Mouse (Mus musculus): Measurements from ENCODE around the gene Impg2. TPM values are rescaled to one million over a fixed set of nuclear protein-coding genes. Genes with fewer than 3 reads are reported as not detected.

Impg2 gene
- polyA plus RNA-seq (2015; fragmentation: Nextera tagmentation; extraction: Ambion mirVana), result 0.26 TPM in 2 replicates

- no peak for ATAC-seq
- Histone ChIP-seq H3K4me2 (no peak within 1 kb of the TSS), H3K9ac (no peak within 1 kb of the TSS), H3K4me3 (no peak within 1 kb of the TSS), H3K4me1 (no peaks in the 10 kb centered on the region), H3K9me3 (replicated peaks) (no peaks in the 10 kb centered on the region), H3K27ac (no peak within 1 kb of the TSS), H3K36me3 (ENCODE audit: poor library complexity, severe bottlenecking) (no peaks in the 10 kb centered on the region), H3K27me3 (no peaks in the 10 kb centered on the region)
- 39% methylated on average over 6 of the region's 6 CpGs for WGBS
Observed at GRCm38 (mm10) chr16:56204051-56204450, at the start of gene Impg2. Impg2 (plus strand) TSS chr16:56204313.

- ATAC-seq, result no peak
- H3K36me3 ChIP-seq (ENCODE audit: poor library complexity, severe bottlenecking), result peaks cover 39% of the 10 kb centered on the region
- no peaks in the 10 kb centered on the region for H3K27me3 ChIP-seq
- no peak overlapping the region for H3K9ac ChIP-seq
- H3K4me3 ChIP-seq, result no peak overlapping the region
- H3K27ac ChIP-seq, result no peak overlapping the region
- no peak overlapping the region for H3K4me2 ChIP-seq
- WGBS, result 86% methylated on average over 7 of the region's 7 CpGs
- no peaks in the 10 kb centered on the region for H3K4me1 ChIP-seq
- no peaks in the 10 kb centered on the region for H3K9me3 ChIP-seq (replicated peaks)
Observed at GRCm38 (mm10) chr16:56163466-56163865, 40.6 kb upstream of the Impg2 start.

GRCm38 (mm10) chr16:56170247-56170646, 33.9 kb upstream of the Impg2 start:
- Histone ChIP-seq H3K36me3 (ENCODE audit: poor library complexity, severe bottlenecking) (peaks cover 43% of the 10 kb centered on the region), H3K9me3 (replicated peaks) (no peaks in the 10 kb centered on the region)

GRCm38 (mm10) chr16:56175867-56176581, 28.1 kb upstream of the Impg2 start:
- no peak overlapping the region for H3K9ac ChIP-seq
- H3K27me3 ChIP-seq, result no peaks in the 10 kb centered on the region
- 67% methylated on average over 8 of the region's 8 CpGs for WGBS
- H3K27ac ChIP-seq, result no peak overlapping the region
- H3K4me3 ChIP-seq, result no peak overlapping the region
- H3K4me2 ChIP-seq, result no peak overlapping the region
- peak; percentile 43; the same call in 1 of the 2 replicates for ATAC-seq
- no peaks in the 10 kb centered on the region for H3K9me3 ChIP-seq (replicated peaks)
- no peaks in the 10 kb centered on the region for H3K4me1 ChIP-seq
- peaks cover 29% of the 10 kb centered on the region for H3K36me3 ChIP-seq (ENCODE audit: poor library complexity, severe bottlenecking)

More at GRCm38 (mm10) chr16:56170247-56170646, 33.9 kb upstream of the Impg2 start:
- no peak overlapping the region for H3K4me3 ChIP-seq
- H3K9ac ChIP-seq, result no peak overlapping the region
- peak; percentile 93 for ATAC-seq
- no peaks in the 10 kb centered on the region for H3K27me3 ChIP-seq
- H3K27ac ChIP-seq, result no peak overlapping the region
- H3K4me1 ChIP-seq, result no peaks in the 10 kb centered on the region
- H3K4me2 ChIP-seq, result no peak overlapping the region

GRCm38 (mm10) chr16:56186863-56187262, 17.2 kb upstream of the Impg2 start:
- Histone ChIP-seq H3K4me3 (no peak overlapping the region), H3K9ac (no peak overlapping the region), H3K4me2 (no peak overlapping the region), H3K4me1 (no peaks in the 10 kb centered on the region), H3K27ac (no peak overlapping the region), H3K9me3 (replicated peaks) (0 out of 2 replicates have a peak, but pooled peaks cover 2% of the 10 kb centered on the region), H3K36me3 (ENCODE audit: poor library complexity, severe bottlenecking) (peaks cover 58% of the 10 kb centered on the region), H3K27me3 (no peaks in the 10 kb centered on the region)
- 84% methylated on average over 4 of the region's 4 CpGs for WGBS
- no peak for ATAC-seq

GRCm38 (mm10) chr16:56188198-56188597, 15.9 kb upstream of the Impg2 start:
- H3K36me3 ChIP-seq (ENCODE audit: poor library complexity, severe bottlenecking), result peaks cover 44% of the 10 kb centered on the region
- no peak overlapping the region for H3K9ac ChIP-seq
- H3K4me2 ChIP-seq, result no peak overlapping the region
- H3K4me3 ChIP-seq, result no peak overlapping the region
- no peaks in the 10 kb centered on the region for H3K4me1 ChIP-seq
- 0 out of 2 replicates have a peak, but pooled peaks cover 2% of the 10 kb centered on the region for H3K9me3 ChIP-seq (replicated peaks)
- ATAC-seq, result peak; percentile 55; the same call in 1 of the 2 replicates
- no peak overlapping the region for H3K27ac ChIP-seq
- no peaks in the 10 kb centered on the region for H3K27me3 ChIP-seq
- WGBS, result 84% methylated on average over 9 of the region's 9 CpGs

GRCm38 (mm10) chr16:56212740-56213139, 8.6 kb downstream of the Impg2 start:
- no peak for ATAC-seq
- Histone ChIP-seq H3K4me1 (no peaks in the 10 kb centered on the region), H3K9me3 (replicated peaks) (no peaks in the 10 kb centered on the region), H3K9ac (no peak overlapping the region), H3K27me3 (no peaks in the 10 kb centered on the region), H3K4me2 (no peak overlapping the region), H3K36me3 (ENCODE audit: poor library complexity, severe bottlenecking) (no peaks in the 10 kb centered on the region), H3K27ac (no peak overlapping the region), H3K4me3 (no peak overlapping the region)
- WGBS, result 82% methylated on average over 3 of the region's 3 CpGs

GRCm38 (mm10) chr16:56227686-56228085, 23.6 kb downstream of the Impg2 start:
- Histone ChIP-seq H3K4me2 (no peak overlapping the region), H3K9me3 (replicated peaks) (no peaks in the 10 kb centered on the region), H3K4me3 (no peak overlapping the region), H3K27me3 (no peaks in the 10 kb centered on the region), H3K9ac (no peak overlapping the region), H3K36me3 (ENCODE audit: poor library complexity, severe bottlenecking) (peaks cover 3% of the 10 kb centered on the region; the same call in 1 of the 2 replicates), H3K27ac (no peak overlapping the region), H3K4me1 (no peaks in the 10 kb centered on the region)
- ATAC-seq, result no peak

GRCm38 (mm10) chr16:56229455-56229854, 25.3 kb downstream of the Impg2 start:
- Histone ChIP-seq H3K36me3 (ENCODE audit: poor library complexity, severe bottlenecking) (peaks cover 3% of the 10 kb centered on the region; the same call in 1 of the 2 replicates), H3K27me3 (no peaks in the 10 kb centered on the region), H3K9ac (no peak overlapping the region), H3K4me3 (no peak overlapping the region), H3K27ac (no peak overlapping the region), H3K4me1 (no peaks in the 10 kb centered on the region), H3K9me3 (replicated peaks) (no peaks in the 10 kb centered on the region), H3K4me2 (no peak overlapping the region)
- 60% methylated on average over 2 of the region's 2 CpGs for WGBS
- ATAC-seq, result no peak

GRCm38 (mm10) chr16:56231300-56231699, 27.2 kb downstream of the Impg2 start:
- Histone ChIP-seq H3K36me3 (ENCODE audit: poor library complexity, severe bottlenecking) (peaks cover 3% of the 10 kb centered on the region; the same call in 1 of the 2 replicates), H3K9me3 (replicated peaks) (no peaks in the 10 kb centered on the region), H3K4me1 (no peaks in the 10 kb centered on the region), H3K4me2 (no peak overlapping the region), H3K4me3 (no peak overlapping the region), H3K9ac (no peak overlapping the region), H3K27ac (no peak overlapping the region), H3K27me3 (no peaks in the 10 kb centered on the region)
- ATAC-seq, result no peak
- 55% methylated on average over 10 of the region's 10 CpGs for WGBS

- H3K4me2 ChIP-seq, result no peak overlapping the region
- H3K4me1 ChIP-seq, result no peaks in the 10 kb centered on the region
- peaks cover 3% of the 10 kb centered on the region; the same call in 1 of the 2 replicates for H3K36me3 ChIP-seq (ENCODE audit: poor library complexity, severe bottlenecking)
- no peak overlapping the region for H3K4me3 ChIP-seq
- no peak for ATAC-seq
- no peaks in the 10 kb centered on the region for H3K27me3 ChIP-seq
- no peak overlapping the region for H3K27ac ChIP-seq
- no peak overlapping the region for H3K9ac ChIP-seq
- no peaks in the 10 kb centered on the region for H3K9me3 ChIP-seq (replicated peaks)
- WGBS, result 89% methylated on average over 10 of the region's 10 CpGs
Observed at GRCm38 (mm10) chr16:56232736-56233135, 28.6 kb downstream of the Impg2 start.

GRCm38 (mm10) chr16:56246031-56246430, 41.9 kb downstream of the Impg2 start:
- WGBS, result 94% methylated on average over 3 of the region's 3 CpGs
- ATAC-seq, result no peak
- H3K9me3 ChIP-seq (replicated peaks), result no peaks in the 10 kb centered on the region

GRCm38 (mm10) chr16:56273917-56274316, 69.8 kb downstream of the Impg2 start:
- no peak overlapping the region for H3K4me3 ChIP-seq
- H3K27ac ChIP-seq, result no peak overlapping the region
- no peak for ATAC-seq
- H3K27me3 ChIP-seq, result no peaks in the 10 kb centered on the region
- no peaks in the 10 kb centered on the region for H3K4me1 ChIP-seq
- WGBS, result 87% methylated on average over 1 of the region's 1 CpGs
- no peaks in the 10 kb centered on the region for H3K9me3 ChIP-seq (replicated peaks)
- H3K9ac ChIP-seq, result no peak overlapping the region
- no peaks in the 10 kb centered on the region for H3K36me3 ChIP-seq (ENCODE audit: poor library complexity, severe bottlenecking)
- no peak overlapping the region for H3K4me2 ChIP-seq

More at GRCm38 (mm10) chr16:56246031-56246430, 41.9 kb downstream of the Impg2 start:
- no peak overlapping the region for H3K27ac ChIP-seq
- H3K4me3 ChIP-seq, result no peak overlapping the region
- no peaks in the 10 kb centered on the region for H3K36me3 ChIP-seq (ENCODE audit: poor library complexity, severe bottlenecking)
- H3K4me1 ChIP-seq, result no peaks in the 10 kb centered on the region
- no peak overlapping the region for H3K9ac ChIP-seq
- H3K4me2 ChIP-seq, result no peak overlapping the region
- H3K27me3 ChIP-seq, result no peaks in the 10 kb centered on the region
